Mouse (Mus musculus) hindbrain, embryonic 11.5 days (tissue): Measurements from ENCODE around the gene Zfp653. TPM values are rescaled to one million over a fixed set of nuclear protein-coding genes. Genes with fewer than 3 reads are reported as not detected.

ENCODE experiments used
- ATAC-seq: fragments of 200-750 bp; cut with Nextera tagmentation; 2 replicates; pipeline ENCODE4 v1.8.0; 2017; ENCODE audit warnings: mild to moderate bottlenecking, moderate TSS enrichment, moderate library complexity; ENCODE audit not compliant: low FRiP score
- DNase-seq: peaks from one replicate; pipeline ENCODE4 v3.0.0-alpha.2; 2015; ENCODE audit warnings: low spot score
- H3K27ac ChIP-seq: fragments of 300-500 bp; sonication (generic); 2 replicates; pipeline ENCODE4 v1.5.1; 2014; ENCODE audit warnings: mild to moderate bottlenecking, low read depth, low read length
- H3K27me3 ChIP-seq: fragments of 300-500 bp; sonication (generic); 2 replicates; pipeline ENCODE4 v1.6.1; 2014; ENCODE audit warnings: mild to moderate bottlenecking, low read length, moderate library complexity, mixed read lengths; ENCODE audit not compliant: control insufficient read depth, insufficient read depth
- H3K36me3 ChIP-seq: fragments of 300-500 bp; sonication (generic); 2 replicates; pipeline ENCODE4 v1.6.1; 2014; ENCODE audit warnings: mild to moderate bottlenecking, low read length, moderate library complexity, mixed read lengths; ENCODE audit not compliant: control insufficient read depth, insufficient read depth
- H3K4me1 ChIP-seq: fragments of 300-500 bp; sonication (generic); replicated peaks from 2 replicates; pipeline ENCODE4 v1.6.1; 2014; ENCODE audit warnings: low read length, mixed read lengths; ENCODE audit not compliant: control insufficient read depth, insufficient read depth
- H3K4me2 ChIP-seq: fragments of 300-500 bp; sonication (generic); replicated peaks from 2 replicates; pipeline ENCODE4 v1.6.1; 2014; ENCODE audit warnings: mild to moderate bottlenecking, low read depth, low read length
- H3K4me3 ChIP-seq: fragments of 300-500 bp; sonication (generic); 2 replicates; pipeline ENCODE4 v1.5.1; 2014; ENCODE audit warnings: low read depth, low read length
- H3K9ac ChIP-seq: fragments of 300-500 bp; sonication (generic); 2 replicates; pipeline ENCODE4 v1.6.1; 2014; ENCODE audit warnings: low read depth, low read length
- H3K9me3 ChIP-seq: fragments of 300-500 bp; sonication (generic); 2 replicates; pipeline ENCODE4 v1.6.1; 2016; ENCODE audit warnings: low read length; ENCODE audit not compliant: control insufficient read depth
- WGBS: fragments of 180-500 bp; shearing (Covaris S2); extraction: QIAGEN DNeasy Blood & Tissue Kit; methylation state at CpG from one replicate; pipeline ENCODE4 v1.1.7; 2014; 5-methylcytosine and 5-hydroxymethylcytosine counted together
- polyA plus RNA-seq: library from polyadenylated mRNA; unstranded; fragments of >200 nt; fragmentation: Nextera tagmentation; extraction: Ambion mirVana; gene quantifications from 2 replicates; pipeline ENCODE4 v1.2.1, GENCODE M21; 2014

Zfp653 gene
- polyA plus RNA-seq, 1 experiment from 2014 or later, result 9.2 TPM

- Histone ChIP-seq H3K4me2 (peak overlapping the region; percentile 68), H3K4me1 (peaks cover 8% of the 10 kb centered on the region; the same call in 1 of the 2 replicates), H3K36me3 (no peaks in the 10 kb centered on the region), H3K27me3 (peaks cover 8% of the 10 kb centered on the region; the same call in 1 of the 2 replicates), H3K9ac (peak overlapping the region; percentile 97), H3K27ac (peak overlapping the region; percentile 95), H3K9me3 (no peaks in the 10 kb centered on the region), H3K4me3 (peak overlapping the region; percentile 93)
- peak; percentile 71 for DNase-seq
- under 1% methylated on average over 45 of the region's 67 CpGs for WGBS
- ATAC-seq, result peak; percentile 39
Measured at GRCm38 (mm10) chr9:22051161-22051957, 19.8 kb downstream of the Zfp653 start.

- peak; percentile 73 for ATAC-seq
Measured at GRCm38 (mm10) chr9:22050351-22050889, 20.8 kb downstream of the Zfp653 start.

GRCm38 (mm10) chr9:22049721-22050270 lies 21.4 kb downstream of the Zfp653 start:
- peak overlapping the region; percentile 95 for H3K27ac ChIP-seq
- no peak for ATAC-seq
- peak overlapping the region; percentile 93 for H3K4me3 ChIP-seq
- DNase-seq, result peak; percentile 51
- H3K9me3 ChIP-seq, result no peaks in the 10 kb centered on the region
- H3K36me3 ChIP-seq, result no peaks in the 10 kb centered on the region
- peak overlapping the region; percentile 68 for H3K4me2 ChIP-seq
- H3K9ac ChIP-seq, result peak overlapping the region; percentile 97
- H3K27me3 ChIP-seq, result peaks cover 8% of the 10 kb centered on the region; the same call in 1 of the 2 replicates
- H3K4me1 ChIP-seq, result peaks cover 8% of the 10 kb centered on the region; the same call in 1 of the 2 replicates
- 30% methylated on average over 4 of the region's 4 CpGs for WGBS

More at GRCm38 (mm10) chr9:22050351-22050889, 20.8 kb downstream of the Zfp653 start:
- DNase-seq, result peak; percentile 91
- peak overlapping the region; percentile 68 for H3K4me2 ChIP-seq
- peak overlapping the region; percentile 95 for H3K27ac ChIP-seq
- under 1% methylated on average over 28 of the region's 43 CpGs for WGBS
- H3K27me3 ChIP-seq, result peaks cover 8% of the 10 kb centered on the region; the same call in 1 of the 2 replicates
- peaks cover 8% of the 10 kb centered on the region; the same call in 1 of the 2 replicates for H3K4me1 ChIP-seq
- peak overlapping the region; percentile 93 for H3K4me3 ChIP-seq
- no peaks in the 10 kb centered on the region for H3K9me3 ChIP-seq
- peak overlapping the region; percentile 97 for H3K9ac ChIP-seq
- H3K36me3 ChIP-seq, result no peaks in the 10 kb centered on the region

- Histone ChIP-seq H3K9ac (peak overlapping the region; percentile 97), H3K27ac (peak overlapping the region; percentile 95)
Measured at GRCm38 (mm10) chr9:22049315-22049714, 21.9 kb downstream of the Zfp653 start.

GRCm38 (mm10) chr9:22047329-22047728 lies 23.8 kb downstream of the Zfp653 start:
- no peaks in the 10 kb centered on the region for H3K9me3 ChIP-seq
- H3K4me3 ChIP-seq, result no peak overlapping the region
- 64% methylated on average over 9 of the region's 9 CpGs for WGBS
- H3K4me2 ChIP-seq, result no peak overlapping the region
- no peaks in the 10 kb centered on the region for H3K36me3 ChIP-seq
- H3K27me3 ChIP-seq, result peaks cover 6% of the 10 kb centered on the region; the same call in 1 of the 2 replicates
- no peak overlapping the region for H3K27ac ChIP-seq
- H3K9ac ChIP-seq, result no peak overlapping the region
- ATAC-seq (no peak), DNase-seq (no peak)
- peaks cover 5% of the 10 kb centered on the region; the same call in 1 of the 2 replicates for H3K4me1 ChIP-seq

More at GRCm38 (mm10) chr9:22049315-22049714, 21.9 kb downstream of the Zfp653 start:
- H3K4me3 ChIP-seq, result peak overlapping the region; percentile 93
- peaks cover 5% of the 10 kb centered on the region; the same call in 1 of the 2 replicates for H3K4me1 ChIP-seq
- peak overlapping the region; percentile 68 for H3K4me2 ChIP-seq
- H3K27me3 ChIP-seq, result peaks cover 6% of the 10 kb centered on the region; the same call in 1 of the 2 replicates
- DNase-seq (no peak), ATAC-seq (no peak)
- H3K36me3 ChIP-seq, result no peaks in the 10 kb centered on the region
- no peaks in the 10 kb centered on the region for H3K9me3 ChIP-seq
- WGBS, result 72% methylated on average over 11 of the region's 11 CpGs

GRCm38 (mm10) chr9:22041832-22042231 lies 29.3 kb downstream of the Zfp653 start:
- H3K9me3 ChIP-seq, result no peaks in the 10 kb centered on the region
- DNase-seq, result no peak
- 74% methylated on average over 2 of the region's 2 CpGs for WGBS
- H3K4me3 ChIP-seq, result no peak overlapping the region
- ATAC-seq, result no peak
- no peaks in the 10 kb centered on the region for H3K36me3 ChIP-seq
- no peaks in the 10 kb centered on the region for H3K4me1 ChIP-seq
- H3K9ac ChIP-seq, result no peak overlapping the region
- H3K27me3 ChIP-seq, result no peaks in the 10 kb centered on the region
- no peak overlapping the region for H3K27ac ChIP-seq
- no peak overlapping the region for H3K4me2 ChIP-seq

- H3K27ac ChIP-seq, result no peak overlapping the region
- H3K4me1 ChIP-seq, result peaks cover 9% of the 10 kb centered on the region
- H3K9me3 ChIP-seq, result no peaks in the 10 kb centered on the region
- DNase-seq (no peak), ATAC-seq (no peak)
- no peaks in the 10 kb centered on the region for H3K27me3 ChIP-seq
- H3K4me3 ChIP-seq, result no peak overlapping the region
- WGBS, result 85% methylated on average over 10 of the region's 10 CpGs
- no peak overlapping the region for H3K4me2 ChIP-seq
- H3K36me3 ChIP-seq, result peaks cover 5% of the 10 kb centered on the region; the same call in 1 of the 2 replicates
- H3K9ac ChIP-seq, result no peak overlapping the region
Measured at GRCm38 (mm10) chr9:22037826-22038225, 33.4 kb downstream of the Zfp653 start.

GRCm38 (mm10) chr9:22035300-22036044 lies 35.7 kb downstream of the Zfp653 start:
- Histone ChIP-seq H3K27ac (peak overlapping the region; percentile 86), H3K27me3 (no peaks in the 10 kb centered on the region), H3K36me3 (peaks cover 10% of the 10 kb centered on the region; the same call in 1 of the 2 replicates), H3K4me1 (peaks cover 9% of the 10 kb centered on the region), H3K9me3 (no peaks in the 10 kb centered on the region), H3K9ac (no peak overlapping the region), H3K4me2 (no peak overlapping the region), H3K4me3 (no peak overlapping the region)
- DNase-seq (peak; percentile 78), ATAC-seq (peak; percentile 92)
- 26% methylated on average over 6 of the region's 6 CpGs for WGBS
